Mouse (Mus musculus): ENCODE measurements around the gene Sirpa.

- TF ChIP-seq CTCF (IDR thresholded peaks at IDR 0.05) (no peak), EP300 (IDR thresholded peaks at IDR 0.05) (no peak)
Measured at GRCm38 (mm10) chr2:129587825-129588251, 4.8 kb upstream of the Sirpa start.

Measured in lung, postnatal 0 days (tissue).